Mouse (Mus musculus) kidney, postnatal 0 days (tissue): Measurements from ENCODE around the gene Tgm5. TPM values are rescaled to one million over a fixed set of nuclear protein-coding genes. Genes with fewer than 3 reads are reported as not detected.

Experiments used
- polyA plus RNA-seq: library from polyadenylated mRNA; unstranded; fragments of >200 nt; fragmentation: Nextera tagmentation; extraction: Ambion mirVana; gene quantifications from 2 replicates; pipeline ENCODE4 v1.2.1, GENCODE M21; 2015

Gene Tgm5
- polyA plus RNA-seq, 1 experiment from 2014 or later = 0.76 TPM

Other genes starting within 250 kb of the Tgm5 start
- gene Cdan1, start 235.7 kb downstream of the Tgm5 start, polyA plus RNA-seq = 3.8 and 4.8 TPM in 2 replicates
- 2.2 and 2.3 TPM in 2 replicates for gene Ttbk2, start 235.2 kb downstream of the Tgm5 start, polyA plus RNA-seq
- gene Ubr1, start 115.1 kb downstream of the Tgm5 start, polyA plus RNA-seq = 16.2 and 18.6 TPM in 2 replicates
- gene Tmem62, start 108.8 kb downstream of the Tgm5 start, polyA plus RNA-seq = 6.1 and 6.9 TPM in 2 replicates
- 53.3 and 54.1 TPM in 2 replicates for gene Ccndbp1, start 77.4 kb downstream of the Tgm5 start, polyA plus RNA-seq
- gene Epb42, start 48.8 kb downstream of the Tgm5 start, polyA plus RNA-seq = 2.1 TPM in 2 replicates
- gene Tgm7, start 24.0 kb upstream of the Tgm5 start, polyA plus RNA-seq = 0.43 and 0.66 TPM in 2 replicates
- 21.1 and 21.2 TPM in 2 replicates for gene Adal, start 54.6 kb upstream of the Tgm5 start, polyA plus RNA-seq
- 26.7 and 28.4 TPM in 2 replicates for gene Lcmt2, start 54.8 kb upstream of the Tgm5 start, polyA plus RNA-seq
- 27.6 and 29.2 TPM in 2 replicates for gene Tubgcp4, start 84.8 kb upstream of the Tgm5 start, polyA plus RNA-seq
- 10.6 and 10.8 TPM in 2 replicates for gene Zscan29, start 85.3 kb upstream of the Tgm5 start, polyA plus RNA-seq
- 24.4 and 24.9 TPM in 2 replicates for gene Trp53bp1, start 185.6 kb upstream of the Tgm5 start, polyA plus RNA-seq
- gene Map1a, start 203.8 kb upstream of the Tgm5 start, polyA plus RNA-seq = 0.93 and 1.3 TPM in 2 replicates